In genomic region chr1:191318686-191319085, GRCm38 (mm10) we compare ENCODE assay signal across 10 mouse cellular contexts. TPM values are rescaled to one million over a fixed set of nuclear protein-coding genes. Genes with fewer than 3 reads are reported as not detected.
DNase-seq lines count a peak whose midpoint lies in the region.
"Had no signal": no experiment of that assay in that cellular context is flagged by ENCODE, and none has a peak within 500 bp of the region (broad histone marks: within the 10 kb centered on the region; RNA-seq: fewer than 3 reads in every experiment).

No protein-coding gene starts in this region.

- H3K36me3 ChIP-seq in heart, embryonic 10.5 days: no peaks in the 10 kb centered on the region
- no peaks in the 10 kb centered on the region for H3K36me3 ChIP-seq in limb, embryonic 10.5 days
- H3K36me3 ChIP-seq: embryonic facial prominence, embryonic 12.5 days; hindbrain, embryonic 15.5 days had no signal

- H3K4me3 ChIP-seq in heart, embryonic 10.5 days: no peak overlapping the region
- no peak overlapping the region for H3K4me3 ChIP-seq in limb, embryonic 10.5 days

- intact Hi-C loops in heart, postnatal 36 days (cut with DNase I): no loop called here

- H3K9me3 ChIP-seq in heart, embryonic 10.5 days: no peaks in the 10 kb centered on the region
- H3K9me3 ChIP-seq in limb, embryonic 10.5 days (replicated peaks): no peaks in the 10 kb centered on the region
- H3K9me3 ChIP-seq: embryonic facial prominence, embryonic 12.5 days; hindbrain, embryonic 15.5 days had no signal

- peaks cover 24% of the 10 kb centered on the region for H3K4me1 ChIP-seq in heart, embryonic 10.5 days
- peaks cover 14% of the 10 kb centered on the region for H3K4me1 ChIP-seq in limb, embryonic 10.5 days

- no peak for DNase-seq in heart, embryonic 10.5 days (ENCODE audit: low spot score)
- DNase-seq in heart, postnatal 36 days: no peak
- DNase-seq in ovary, adult 18-20 months (ENCODE audit: low spot score): peak; percentile 87
- no peak for DNase-seq in ovary, postnatal 10 days (ENCODE audit: low spot score)
- DNase-seq in limb, embryonic 10.5 days (ENCODE audit: low spot score): no peak
- DNase-seq in layer of hippocampus, adult 9-10 months (ENCODE audit: low spot score): no peak
- DNase-seq in spleen, postnatal 4 days (ENCODE audit: low spot score in 2 of 2): no peak
- no peak for DNase-seq in frontal cortex, postnatal 14 days (ENCODE audit: low spot score in 2 of 2)

- 0 out of 2 replicates have a peak overlapping the region, but pooled peaks have one; percentile 18 for H3K27ac ChIP-seq in heart, embryonic 10.5 days
- 0 out of 2 replicates have a peak overlapping the region, but pooled peaks have one; percentile 97 for H3K27ac ChIP-seq in limb, embryonic 10.5 days
- H3K27ac ChIP-seq: embryonic facial prominence, embryonic 12.5 days had no signal

- WGBS in heart, embryonic 10.5 days: 48% methylated on average over 5 of the region's 5 CpGs
- 82% methylated on average over 5 of the region's 5 CpGs for WGBS in limb, embryonic 10.5 days

- H3K27me3 ChIP-seq in heart, embryonic 10.5 days (ENCODE audit: insufficient read depth, poor library complexity, severe bottlenecking): no peaks in the 10 kb centered on the region
- H3K27me3 ChIP-seq in limb, embryonic 10.5 days (ENCODE audit: low read depth, poor library complexity, severe bottlenecking): no peaks in the 10 kb centered on the region
- H3K27me3 ChIP-seq: embryonic facial prominence, embryonic 12.5 days; hindbrain, embryonic 15.5 days had no signal

RNA-seq across cellular contexts. Expression of gene Nenf, which starts 0.7 kb away (rescaled TPM):
- polyA plus RNA-seq in heart, embryonic 10.5 days (2016; fragmentation: Nextera tagmentation; extraction: Ambion mirVana): 78.2 and 78.6 TPM in 2 replicates
- 100 to 1,000 TPM; 105 to 108 TPM for total RNA-seq in heart, postnatal 36 days (2021)
- 50.3 and 53.7 TPM in 2 replicates for polyA plus RNA-seq in limb, embryonic 10.5 days (2016; fragmentation: Nextera tagmentation; extraction: Ambion mirVana)

RNA-seq across cellular contexts. Expression of gene Tmem206, which starts 7.0 kb away (rescaled TPM):
- 17.0 and 18.8 TPM in 2 replicates for polyA plus RNA-seq in heart, embryonic 10.5 days (2016; fragmentation: Nextera tagmentation; extraction: Ambion mirVana)
- total RNA-seq in heart, postnatal 36 days (2021): 1 to 10 TPM; 3.2 to 4.2 TPM
- 25.6 and 27.0 TPM in 2 replicates for polyA plus RNA-seq in limb, embryonic 10.5 days (2016; fragmentation: Nextera tagmentation; extraction: Ambion mirVana)
